Mouse (Mus musculus) urinary bladder, adult 18-20 months (tissue): ENCODE results near the gene Isyna1.

Experiments
- DNase-seq, 2 experiments: peaks; one replicate each; pipeline ENCODE4 v3.0.0; 2022; ENCODE audit warnings: low spot score in 2 of 2, mixed read lengths in 2 of 2

The Isyna1 gene

DNA sequence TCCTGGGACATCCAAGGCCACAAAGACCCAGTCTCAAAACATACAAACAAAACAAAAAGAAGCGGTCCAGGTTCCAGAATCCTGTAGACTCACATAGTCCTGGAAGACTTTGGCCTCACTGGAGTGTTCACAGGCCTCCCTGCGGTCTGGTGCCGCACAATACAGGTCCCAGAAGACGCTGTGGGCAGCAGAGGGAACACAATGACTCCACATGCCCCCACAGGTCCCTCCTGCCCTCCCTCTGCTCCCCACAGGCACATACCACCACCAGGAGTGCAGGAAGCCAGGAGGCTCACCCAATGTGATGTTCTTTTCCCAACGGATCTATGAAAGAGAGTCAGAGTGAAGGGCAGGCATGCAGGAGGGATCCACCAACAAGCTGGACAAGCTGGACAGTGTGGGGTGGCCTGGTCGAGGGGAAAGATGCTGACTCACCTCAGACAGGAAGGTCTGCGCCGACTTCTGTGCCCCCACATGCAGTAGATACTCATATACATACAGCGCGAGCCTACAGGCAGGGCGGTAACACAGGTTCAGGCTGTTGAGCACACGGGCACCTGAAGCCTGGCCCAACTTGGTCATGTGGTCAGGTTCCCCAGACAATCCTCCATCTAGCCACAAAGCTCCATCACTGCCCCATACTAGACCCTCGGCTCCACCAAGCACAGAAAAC is 8.1 kb downstream of the Isyna1 start:
- DNase-seq, result no peak

DNA sequence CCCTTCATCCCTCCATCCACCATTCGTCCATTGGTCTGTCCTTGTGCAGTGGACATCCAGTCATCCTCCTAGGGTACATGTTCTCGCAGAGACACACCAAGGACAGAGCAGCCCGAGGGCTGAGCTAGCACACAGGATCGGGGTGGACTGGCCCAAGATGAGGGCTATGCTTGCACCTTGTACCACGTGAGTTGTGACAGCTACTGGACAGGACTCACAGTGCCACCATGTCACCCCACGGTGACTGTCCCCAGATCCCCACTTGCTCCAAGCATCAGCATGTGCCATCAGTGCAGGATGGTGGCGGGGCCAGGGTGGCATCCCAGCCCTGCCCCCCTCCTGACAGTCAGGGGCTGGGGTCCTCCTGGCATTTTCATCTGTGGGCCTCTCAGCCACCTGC is 10.4 kb downstream of the Isyna1 start:
- no peak for DNase-seq

DNA sequence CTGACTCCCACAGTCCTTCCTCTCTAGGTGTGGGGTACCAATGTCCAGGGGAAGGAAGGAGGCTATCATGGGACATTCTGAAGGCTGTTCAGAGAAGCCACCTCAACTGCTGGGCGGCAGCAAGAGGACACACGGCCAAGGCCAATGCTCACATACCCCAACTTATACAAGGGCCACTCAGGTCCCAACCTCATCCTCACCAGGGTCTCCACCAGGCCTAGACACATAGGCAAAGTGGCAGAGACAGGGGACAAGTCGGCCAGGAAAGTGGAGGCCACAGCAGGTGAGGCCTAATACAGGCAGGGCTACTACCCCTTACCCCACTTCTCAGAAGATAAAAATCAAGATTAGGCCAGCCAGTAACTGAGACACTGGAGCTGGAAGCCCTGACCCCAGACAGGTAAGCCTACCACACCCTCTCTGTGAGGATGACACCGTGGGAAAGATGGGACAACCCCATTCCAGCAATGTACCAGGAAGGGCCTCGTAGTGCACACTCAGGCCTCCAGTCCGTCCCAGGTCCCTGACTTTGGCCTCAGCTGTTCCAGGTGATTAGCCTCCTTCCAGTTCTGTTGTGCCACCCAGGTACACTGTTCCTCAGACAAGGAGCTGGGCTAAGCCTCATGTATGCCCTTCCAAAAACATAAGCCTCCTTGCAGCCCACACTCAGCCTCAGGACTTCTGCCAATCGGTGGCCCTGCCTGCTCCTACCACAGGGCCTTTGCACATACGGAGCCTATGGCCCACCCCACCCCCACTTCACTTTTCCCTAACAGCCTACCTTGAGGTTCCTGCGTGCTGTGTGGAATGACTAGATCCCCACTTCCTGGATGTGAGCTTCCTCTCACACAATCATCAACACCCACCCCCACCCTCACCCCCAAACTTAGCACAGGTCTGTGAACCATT is 12.0 kb downstream of the Isyna1 start:
- DNase-seq, result no peak

DNA sequence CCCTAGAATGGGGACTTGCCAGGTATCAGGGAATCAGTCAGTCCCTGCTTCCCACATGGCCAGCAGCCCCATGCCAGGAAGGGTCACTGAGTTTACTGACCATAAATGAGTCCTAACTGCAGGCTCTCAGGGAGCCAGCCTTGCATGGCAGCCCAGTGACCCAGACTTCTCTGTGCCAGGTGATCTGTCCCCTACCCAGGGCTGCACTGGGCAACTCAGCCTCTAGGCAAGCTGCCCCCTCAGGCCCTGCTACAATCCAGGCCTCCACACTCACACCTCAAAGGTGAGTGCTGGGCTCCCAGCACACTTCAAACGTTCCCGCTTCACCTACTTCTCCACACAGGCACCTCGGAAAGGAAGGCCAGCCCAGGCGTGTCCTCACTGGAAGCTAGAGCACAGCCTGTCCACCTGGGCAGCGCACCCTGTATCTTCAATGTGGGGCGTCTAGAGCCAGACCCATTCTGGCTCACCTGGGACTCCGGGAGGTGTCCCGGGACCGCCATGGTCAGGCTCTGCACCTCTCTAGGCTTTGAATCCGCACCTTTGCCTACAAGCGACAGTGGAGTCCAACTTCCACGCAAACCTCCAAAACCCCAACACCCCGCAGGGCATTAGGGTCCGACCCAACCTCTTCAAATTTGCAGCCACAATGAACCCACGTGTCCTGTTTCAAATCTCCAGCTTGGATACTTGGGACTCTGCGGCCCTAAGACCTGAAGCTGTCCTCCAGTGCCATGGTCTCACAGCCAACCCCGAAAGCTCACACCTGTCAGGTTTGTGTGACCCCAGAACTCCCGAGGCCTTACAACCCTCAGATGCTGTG is 12.8 kb downstream of the Isyna1 start:
- no peak for DNase-seq

DNA sequence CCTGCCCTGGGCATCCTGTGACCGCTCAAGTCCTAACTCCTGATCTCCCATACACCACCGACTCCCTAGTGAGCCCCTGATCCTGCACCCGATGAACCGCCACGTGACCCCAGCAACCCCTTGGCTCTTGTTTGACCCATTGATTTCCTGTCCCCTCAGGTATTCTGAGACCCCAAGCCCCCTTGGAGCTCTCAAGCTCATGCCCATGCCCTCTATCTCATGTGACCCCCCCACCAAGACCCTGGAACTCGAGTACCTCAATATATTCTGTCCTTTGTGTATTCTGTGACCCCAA is 13.4 kb downstream of the Isyna1 start:
- DNase-seq, result no peak

DNA sequence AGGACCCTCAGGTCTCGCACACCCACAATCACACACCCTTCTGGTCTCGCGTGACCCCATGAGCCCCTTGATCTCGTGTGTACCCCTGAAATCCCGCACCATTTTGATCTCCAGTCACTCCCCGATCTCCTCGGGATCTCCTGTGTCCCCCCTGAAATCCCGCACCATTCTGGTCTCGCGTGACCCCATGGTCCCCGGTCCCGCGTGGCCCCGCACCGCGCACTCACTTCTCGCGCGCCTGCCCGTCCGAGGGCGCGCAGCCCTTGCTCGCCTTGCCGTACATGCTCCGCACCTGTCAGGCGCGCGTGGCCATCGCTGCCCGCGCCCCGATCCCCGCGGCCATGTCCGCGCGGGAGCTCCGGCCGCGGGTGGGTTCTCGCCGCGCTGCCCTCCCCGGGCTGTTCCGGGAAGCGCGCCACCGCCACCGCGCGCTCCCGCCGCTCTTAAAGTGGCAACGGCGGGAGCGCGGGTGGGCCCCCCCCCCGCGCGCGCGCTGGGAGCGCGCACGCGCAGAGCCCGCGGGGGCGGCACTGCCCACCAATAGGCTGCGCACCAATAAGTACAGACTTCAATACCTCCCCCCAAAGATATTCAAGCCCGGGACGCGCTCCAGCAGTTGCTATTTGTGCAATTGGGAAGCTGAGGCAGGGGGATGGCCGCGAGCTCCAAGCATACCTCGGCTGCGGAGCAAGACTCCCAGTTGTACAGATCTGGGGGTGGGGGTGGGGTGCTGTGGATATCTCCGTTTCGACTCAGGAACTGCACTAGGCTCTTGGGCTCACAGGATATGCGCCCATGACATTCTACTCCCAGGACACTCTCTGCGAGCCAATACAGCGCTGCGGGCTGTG is 13.9 kb downstream of the Isyna1 start:
- no peak for DNase-seq

DNA sequence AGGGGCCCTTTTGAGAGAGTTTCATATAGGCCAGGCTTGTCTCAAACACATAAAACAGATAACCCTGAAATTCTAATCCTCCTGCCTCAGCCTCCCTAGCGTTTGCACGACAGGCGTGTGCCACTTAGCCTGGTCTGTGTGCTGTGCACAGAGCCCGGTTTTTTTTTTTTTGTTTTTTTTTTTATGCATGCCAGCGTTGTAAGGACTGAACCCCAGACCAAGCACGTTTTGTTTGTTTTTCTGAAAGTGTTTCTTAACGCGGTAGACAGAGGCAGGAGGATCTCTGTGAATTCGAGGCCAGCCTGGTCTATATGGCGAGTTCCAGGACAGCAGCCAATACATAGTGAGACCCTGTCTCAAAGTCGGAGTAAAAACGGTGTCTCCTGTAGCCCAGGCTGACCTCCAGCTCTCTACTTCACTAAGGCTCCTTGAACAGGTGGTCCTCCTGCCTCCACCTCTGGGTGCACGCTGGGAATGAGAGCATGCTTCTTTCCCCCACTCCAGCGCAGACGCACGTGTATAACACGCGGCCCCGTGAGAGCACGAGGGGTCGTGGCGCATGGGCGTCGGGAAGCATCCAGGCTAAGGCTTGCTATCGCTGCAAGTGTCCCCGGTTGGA is 14.7 kb downstream of the Isyna1 start, which contains the start of gene Ssbp4:
Gene Ssbp4 (minus strand): TSS at position 124 of the 619 bp plus-strand sequence.
- no peak for DNase-seq

DNA sequence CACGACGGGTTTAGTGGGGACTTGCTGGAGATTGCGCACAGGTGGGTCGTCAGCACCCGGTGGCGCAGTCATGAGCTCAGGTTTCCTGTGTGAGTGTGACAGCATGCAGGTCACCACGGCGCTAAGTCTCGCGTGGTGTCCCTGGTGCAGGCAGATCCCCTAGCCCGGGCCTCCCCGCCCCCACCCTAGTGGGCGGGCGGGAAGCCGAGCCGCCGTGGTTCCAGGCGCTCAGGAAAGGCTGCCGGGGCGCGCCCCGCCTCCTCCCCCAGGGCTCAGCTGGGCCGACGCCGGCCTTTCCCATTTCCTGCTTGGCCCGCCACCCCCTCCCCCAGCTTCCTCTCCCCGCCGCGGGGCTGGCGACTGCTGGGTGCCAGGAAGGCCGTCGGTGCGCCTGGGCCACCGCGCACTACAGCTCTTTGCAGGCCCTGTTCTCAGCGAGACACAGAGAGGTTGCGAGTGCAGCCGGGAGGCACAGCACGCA is 15.2 kb downstream of the Isyna1 start:
- DNase-seq, result peak; percentile 74 to 83

DNA sequence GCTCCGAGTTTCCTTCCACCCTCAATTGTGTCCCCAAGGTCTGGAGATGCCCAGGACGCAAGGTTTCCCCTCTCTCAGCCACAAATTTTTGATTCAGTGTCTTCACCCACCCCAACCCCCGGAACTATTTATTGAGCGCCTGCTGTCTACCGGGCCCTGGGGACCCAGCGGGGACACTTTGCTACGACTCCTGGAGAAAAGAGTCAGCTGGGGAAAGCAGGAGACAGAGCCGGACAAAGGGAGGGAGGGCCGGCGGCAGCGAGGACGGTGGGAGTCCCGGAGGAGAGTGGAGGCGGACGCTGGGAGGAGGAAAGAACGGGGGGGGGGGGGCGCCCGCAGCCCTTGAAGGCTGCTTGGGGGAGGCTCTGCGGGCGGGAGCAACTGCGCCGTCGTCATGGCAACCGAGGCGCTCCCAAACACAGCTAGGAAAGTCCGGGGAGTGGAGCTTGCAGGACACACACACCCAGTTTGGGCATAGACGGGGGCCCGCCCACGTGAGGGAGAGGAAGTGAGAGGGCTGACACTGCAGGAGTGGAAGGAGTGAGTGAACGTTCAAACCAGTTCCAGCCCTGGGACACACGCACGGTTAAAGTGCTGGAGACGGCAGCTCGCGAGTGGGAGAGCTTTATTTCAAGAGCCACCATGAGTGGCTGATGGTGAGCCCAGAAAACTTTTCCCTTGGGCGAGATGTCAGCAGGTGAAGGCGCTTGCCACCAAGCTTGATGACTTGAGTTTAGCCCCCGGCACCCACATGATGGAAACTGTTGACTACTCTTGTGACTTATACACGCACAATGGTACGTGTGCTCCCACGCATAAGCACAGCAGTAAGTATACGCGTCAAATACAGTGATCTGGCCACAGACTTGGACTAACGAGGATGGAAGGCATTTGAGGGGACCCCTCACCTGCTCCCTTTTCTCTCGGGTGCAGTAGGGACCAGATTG is 15.9 kb downstream of the Isyna1 start:
- peak; percentile 66 to 91 for DNase-seq

DNA sequence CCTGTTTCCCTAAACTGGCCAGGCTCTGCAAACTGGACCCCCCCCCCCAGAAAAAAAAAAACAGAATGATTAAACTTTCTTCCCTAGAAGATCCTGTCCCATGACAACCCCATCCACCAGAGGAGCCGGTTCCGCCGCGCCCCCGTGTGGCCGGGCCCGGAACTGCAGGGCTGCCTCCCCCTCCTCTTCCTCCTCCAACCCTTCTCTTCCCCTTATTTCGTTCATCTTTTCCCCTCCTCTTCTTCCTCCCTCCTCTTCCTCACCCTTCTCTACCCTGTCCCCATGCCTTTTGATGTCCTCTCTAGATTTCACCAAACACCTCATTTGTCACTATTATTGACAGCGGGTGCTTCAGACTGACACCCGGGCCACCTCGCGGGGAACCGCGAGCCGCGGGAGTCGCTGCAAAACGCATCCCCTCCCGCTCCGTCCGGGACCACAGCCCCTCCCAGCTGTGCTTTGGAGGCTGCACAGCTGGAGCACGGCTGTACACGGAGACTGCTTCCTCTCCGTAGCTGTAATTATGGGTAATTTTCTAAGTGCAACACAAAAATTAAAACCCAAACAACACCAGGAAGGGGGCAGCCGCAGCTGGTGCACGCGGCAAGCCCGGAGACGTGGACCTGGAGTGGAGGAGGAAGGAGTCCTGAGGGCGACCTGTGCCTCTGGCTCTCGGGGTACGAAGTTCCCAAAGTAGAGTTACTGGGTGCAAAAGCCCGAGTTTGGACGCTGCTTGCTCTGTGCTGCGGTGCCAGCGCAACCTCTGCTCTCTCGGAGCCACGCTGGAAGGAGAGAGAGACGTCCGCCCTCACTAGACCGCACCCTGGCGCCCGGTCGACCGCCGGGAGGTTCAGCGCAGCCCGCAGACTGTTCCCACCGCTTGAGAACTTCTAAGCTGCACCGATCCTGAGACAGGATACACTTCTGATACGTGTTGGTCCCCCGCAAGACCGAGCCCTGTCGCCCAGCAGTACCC is 16.9 kb downstream of the Isyna1 start:
- DNase-seq, result peak; percentile 73 to 77

DNA sequence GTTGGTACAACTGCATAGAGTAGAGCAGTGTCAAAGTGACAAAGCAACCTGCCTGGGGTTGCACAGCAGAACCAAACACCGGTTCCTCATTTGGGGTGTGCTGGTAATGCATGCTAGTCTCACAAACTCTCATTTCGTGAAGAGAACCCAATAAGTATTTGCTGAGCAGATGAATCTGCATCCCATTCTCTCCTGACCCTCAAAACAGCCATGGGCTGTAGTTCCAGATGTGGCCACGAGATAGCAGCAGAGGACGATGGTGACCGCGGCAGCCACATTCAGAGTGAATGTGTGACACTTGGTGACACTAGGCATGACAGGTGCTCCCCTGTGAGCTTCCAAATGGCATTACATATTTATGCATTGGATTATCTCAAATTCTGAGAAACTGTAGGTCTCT is 17.7 kb downstream of the Isyna1 start:
- peak; percentile 69 to 85 for DNase-seq

DNA sequence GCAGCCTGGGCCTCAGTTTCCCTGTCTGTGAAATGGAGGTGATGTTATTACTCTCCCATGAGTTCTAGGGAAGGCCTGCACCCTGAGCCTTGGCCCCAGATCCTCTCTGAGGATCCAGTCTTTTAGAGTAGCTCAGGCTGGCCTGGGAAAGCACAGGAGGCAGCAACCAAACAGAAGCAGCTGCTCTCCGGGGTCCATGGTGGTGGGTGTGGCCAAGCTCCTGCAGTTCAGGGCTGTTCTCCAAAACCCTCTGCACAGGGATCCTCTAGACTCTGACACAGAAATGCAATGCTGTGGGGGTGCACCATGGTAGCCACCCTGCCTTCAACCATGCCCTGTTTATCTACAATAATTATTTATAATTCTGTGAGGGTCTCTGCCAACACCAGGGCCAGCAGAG is 19.6 kb downstream of the Isyna1 start:
- no peak for DNase-seq

DNA sequence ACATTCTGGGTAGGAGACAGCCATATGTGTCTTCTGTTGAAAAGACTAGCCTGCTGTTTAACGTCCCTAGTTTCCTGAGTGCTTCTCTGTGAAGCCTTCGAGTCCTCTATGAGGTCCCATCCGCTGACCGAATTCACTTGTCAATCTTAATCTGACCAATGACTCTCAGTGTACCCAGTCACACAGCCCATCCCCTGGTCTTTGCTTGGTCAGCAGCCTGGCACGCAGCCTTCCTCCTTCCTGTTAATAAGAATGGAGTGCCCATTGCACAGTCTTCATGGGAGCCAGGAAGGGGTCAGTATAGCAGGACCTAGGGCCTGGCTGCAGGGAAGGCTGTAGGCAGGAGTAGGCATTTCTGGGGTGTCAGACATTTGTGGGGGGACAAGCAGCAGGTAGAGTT is 20.3 kb downstream of the Isyna1 start:
- DNase-seq, result no peak

DNA sequence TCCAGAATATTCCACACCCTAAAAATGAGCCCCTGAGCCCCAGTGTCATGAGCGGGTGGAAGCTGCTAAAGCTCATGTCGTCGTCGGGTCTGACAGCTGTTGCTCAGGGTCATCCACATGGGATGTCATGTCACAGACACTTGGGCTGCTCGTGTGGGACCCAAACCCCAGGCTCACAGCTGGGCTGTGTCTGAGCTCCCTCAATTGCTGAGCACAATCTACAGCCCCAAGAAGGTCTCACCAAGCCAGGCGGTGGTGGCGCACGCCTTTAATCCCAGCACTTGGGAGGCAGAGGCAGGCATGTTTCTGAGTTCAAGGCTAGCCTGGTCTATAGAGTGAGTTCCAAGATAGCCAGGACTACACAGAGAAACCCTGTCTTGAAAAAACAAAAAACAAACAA is 21.1 kb downstream of the Isyna1 start:
- DNase-seq, result no peak

DNA sequence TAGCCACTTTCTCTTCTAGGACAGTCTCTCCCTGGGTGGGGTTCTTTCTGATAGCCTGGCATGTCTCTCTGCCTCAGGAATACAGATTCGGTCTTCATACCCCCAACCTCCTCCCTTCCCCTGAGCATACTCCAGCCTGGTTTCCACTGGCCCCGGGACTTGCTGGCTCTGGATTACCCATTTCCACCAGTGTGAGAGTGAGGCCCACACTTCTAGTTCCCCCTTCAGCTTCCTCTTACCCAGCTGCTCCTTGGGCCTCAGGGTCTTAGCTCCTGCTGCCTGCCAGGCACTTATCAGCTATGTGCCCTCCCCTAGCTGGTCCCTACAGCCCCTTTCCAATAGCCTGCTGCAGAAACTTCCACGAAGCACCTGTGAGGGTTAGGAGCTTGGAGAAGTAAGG is 21.7 kb downstream of the Isyna1 start, which contains the start of gene Lrrc25:
Gene Lrrc25 (plus strand): TSS at position 262 of the 400 bp plus-strand sequence.
- DNase-seq, result no peak

DNA sequence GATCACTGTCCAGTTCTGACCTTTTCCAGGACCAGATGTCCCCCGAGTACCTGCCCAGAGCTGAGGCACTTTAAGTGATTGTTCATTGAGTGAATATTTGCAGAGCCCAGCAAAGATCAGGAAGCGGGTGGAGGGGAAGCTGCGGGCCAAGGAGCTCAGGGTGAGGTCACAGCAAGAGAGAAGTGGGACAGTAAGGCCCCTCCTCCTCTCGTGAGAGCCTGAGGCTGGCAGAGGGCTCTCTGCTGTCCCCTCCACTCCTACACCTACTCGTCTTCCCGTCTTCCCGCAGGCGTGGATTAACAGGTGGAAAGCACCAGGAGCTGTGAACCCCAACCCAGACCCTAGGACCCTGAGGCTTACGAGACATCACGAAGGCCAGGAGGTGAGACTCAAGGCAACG is 22.5 kb downstream of the Isyna1 start:
- no peak for DNase-seq

DNA sequence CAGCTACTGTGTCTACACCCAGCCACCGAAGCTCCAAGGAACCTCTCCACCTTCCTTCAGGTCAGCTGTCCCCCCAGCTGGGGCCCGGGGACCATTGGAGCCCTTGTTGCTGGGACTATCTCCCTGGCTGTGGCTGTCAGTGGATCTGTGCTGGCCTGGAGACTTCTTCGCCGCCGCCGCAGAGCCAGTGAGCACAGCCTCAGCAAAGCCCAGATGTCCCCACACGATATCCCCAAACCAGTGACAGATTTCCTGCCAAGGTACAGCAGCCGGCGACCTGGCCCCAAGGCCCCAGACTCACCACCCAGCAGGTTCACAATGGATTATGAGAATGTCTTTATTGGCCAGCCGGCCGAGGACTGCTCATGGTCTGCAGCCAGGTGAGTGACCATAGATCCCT is 23.8 kb downstream of the Isyna1 start:
- no peak for DNase-seq

DNA sequence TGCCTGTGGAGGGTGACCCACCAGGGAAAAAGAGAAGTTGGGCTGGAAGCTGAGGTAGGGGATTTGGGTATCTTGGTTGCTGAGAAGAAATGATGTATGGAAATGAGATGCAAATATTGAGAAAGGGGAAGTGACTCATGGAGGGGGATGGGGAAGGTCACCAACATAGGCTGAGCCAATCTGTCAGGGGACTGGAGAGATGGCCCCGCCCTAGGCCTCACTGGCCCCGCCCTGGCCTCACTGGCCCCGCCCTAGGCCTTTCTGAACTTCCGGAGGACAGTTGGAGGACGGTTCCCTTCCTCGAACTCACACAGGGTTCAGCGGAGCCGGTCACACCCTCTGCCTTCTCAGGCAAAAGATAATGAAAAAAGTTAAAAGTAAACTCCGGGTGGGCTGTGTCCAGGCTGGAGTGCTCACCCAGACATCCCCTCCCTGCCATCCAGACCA is 24.7 kb downstream of the Isyna1 start:
- no peak for DNase-seq
